Mouse (Mus musculus) gastrocnemius, adult 2 months (tissue): Measurements from ENCODE around the gene Gde1. TPM values are rescaled to one million over a fixed set of nuclear protein-coding genes. Genes with fewer than 3 reads are reported as not detected.

Experiments
- DNase-seq: peaks from one replicate; pipeline ENCODE4 v3.0.0; 2022
- H3K27ac ChIP-seq: fragments of 200-600 bp; 2 replicates; pipeline ENCODE4 v1.8.1; 2022; ENCODE audit warnings: mild to moderate bottlenecking
- H3K4me3 ChIP-seq: fragments of 200-600 bp; 2 replicates; pipeline ENCODE4 v1.8.1; 2022; ENCODE audit warnings: mild to moderate bottlenecking, moderate library complexity
- CTCF ChIP-seq: fragments of 200-600 bp; IDR thresholded peaks from 2 replicates; pipeline ENCODE4 v1.8.1; 2022; ENCODE audit warnings: antibody characterized with exemption, mild to moderate bottlenecking, moderate library complexity
- intact Hi-C: fragments of 180-260 bp; cut with DNase I; formaldehyde crosslinking; loops from one replicate; pipeline ENCODE4 v1.15.1; 2025
- total RNA-seq, 2 experiments: library from RNA; stranded (reverse); gene quantifications; 2 replicates each; pipeline ENCODE4 v1.2.3; 2021

The Gde1 gene
- total RNA-seq, 2 experiments from 2014 or later, result 41.3 to 45.0 TPM

DNA sequence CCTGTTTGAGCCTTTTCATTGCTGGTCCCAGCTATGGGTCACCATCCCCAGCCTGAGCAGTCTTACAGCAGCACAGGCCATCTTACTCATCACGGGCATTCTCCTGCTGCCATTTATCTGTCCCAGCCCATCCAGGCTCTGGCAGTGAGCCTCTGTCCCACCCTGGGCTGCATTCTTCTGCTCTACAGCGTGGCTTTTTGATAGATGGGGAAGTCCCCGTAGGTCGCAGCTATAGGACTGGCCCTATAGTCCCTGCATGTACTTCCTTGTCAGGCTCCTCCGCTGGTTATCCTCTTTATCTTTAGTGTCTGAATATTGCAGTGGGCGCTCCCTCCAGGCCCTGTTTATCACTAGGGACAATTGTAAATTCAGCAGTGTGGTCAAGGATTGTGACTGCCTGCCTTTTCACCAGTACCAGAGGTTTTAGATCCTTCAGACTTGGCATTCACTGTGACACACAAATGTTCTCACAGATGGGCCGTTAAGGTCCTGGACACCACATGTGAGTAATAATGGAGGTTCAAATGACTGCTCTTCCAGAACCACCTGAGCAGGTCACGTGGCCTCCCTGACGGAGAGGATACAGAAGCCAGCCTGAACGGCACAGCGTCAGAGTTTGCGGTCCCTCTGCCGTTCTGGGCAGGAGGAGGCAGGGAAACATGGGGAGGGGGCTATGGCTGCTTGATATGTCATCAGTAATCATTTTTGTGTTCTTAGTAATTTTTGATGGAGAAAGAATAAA, 23.4 kb upstream of the Gde1 start:
- intact Hi-C loops, result no loop called here
- H3K4me3 ChIP-seq, result no peak overlapping the region
- no peak overlapping the region for H3K27ac ChIP-seq
- no peak for DNase-seq
- no peak for TF ChIP-seq CTCF

DNA sequence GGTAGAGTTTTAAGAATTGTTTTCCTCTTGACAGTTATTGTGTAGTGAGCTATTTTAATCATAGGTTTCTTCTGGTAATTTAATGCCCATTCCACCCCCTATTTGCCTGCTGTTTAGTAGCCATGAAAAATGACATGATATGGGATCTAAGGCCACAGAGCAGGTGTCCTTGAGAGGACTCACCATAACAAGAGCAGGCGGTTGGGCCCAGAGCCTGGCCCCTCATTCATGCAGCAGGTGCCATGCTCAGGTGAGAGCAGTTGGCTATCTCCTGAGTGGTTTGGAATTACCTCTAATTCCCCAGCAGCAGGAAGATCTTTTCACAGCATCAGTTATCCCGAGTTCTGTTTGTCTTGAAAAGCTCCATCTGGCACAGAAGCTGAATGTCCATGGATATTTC, 19.9 kb upstream of the Gde1 start:
- no peak overlapping the region for H3K27ac ChIP-seq
- intact Hi-C loops, result no loop called here
- DNase-seq, result no peak
- no peak for TF ChIP-seq CTCF
- H3K4me3 ChIP-seq, result no peak overlapping the region

DNA sequence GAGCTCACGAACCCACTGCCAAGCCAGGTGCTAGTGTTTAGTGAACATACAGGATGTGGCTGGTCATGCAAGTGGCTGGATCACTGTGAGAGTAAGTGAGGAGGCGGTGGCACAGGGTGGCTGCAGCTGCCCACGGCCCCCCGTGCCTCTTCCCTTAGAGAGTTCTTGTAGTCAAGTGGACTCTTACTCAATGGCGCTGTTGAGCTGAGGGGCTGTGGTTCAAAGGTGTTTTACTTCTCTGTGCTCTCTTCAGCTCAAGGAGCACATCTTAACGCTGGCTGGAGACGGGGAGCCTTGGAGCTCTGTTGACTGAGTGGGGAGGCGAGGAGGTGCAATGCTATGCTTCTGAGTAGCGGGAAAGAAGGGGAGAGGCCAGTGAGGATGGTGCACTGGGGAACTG, 18.3 kb upstream of the Gde1 start:
- no peak overlapping the region for H3K27ac ChIP-seq
- TF ChIP-seq CTCF, result no peak
- H3K4me3 ChIP-seq, result no peak overlapping the region
- no peak for DNase-seq
- intact Hi-C loops, result no loop called here

DNA sequence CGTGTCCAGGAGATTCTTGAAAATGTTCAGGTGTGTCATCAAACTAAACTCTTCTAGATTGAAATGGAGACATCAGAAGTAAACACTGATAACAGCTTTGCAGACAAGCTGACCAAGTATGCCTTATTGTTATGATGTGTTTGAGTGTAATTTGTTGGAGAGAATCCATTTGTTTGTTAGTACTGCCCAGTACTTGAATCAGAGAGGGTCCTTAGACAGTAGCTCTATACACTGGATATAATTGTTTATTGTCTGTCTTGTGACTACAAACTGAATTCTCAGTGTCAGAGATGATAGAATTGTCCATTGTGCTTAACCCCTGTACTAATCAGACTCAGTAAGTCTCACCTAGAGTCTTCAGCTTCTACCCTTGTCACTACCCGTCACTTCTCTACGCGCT, 12.5 kb upstream of the Gde1 start:
- no peak for TF ChIP-seq CTCF
- intact Hi-C loops, result loop anchor here (10.0 kb wide), 1 partner anchor 593 kb away; the partner anchor contains the start of gene Arl6ip1
- no peak overlapping the region for H3K27ac ChIP-seq
- DNase-seq, result no peak
- H3K4me3 ChIP-seq, result no peak overlapping the region

DNA sequence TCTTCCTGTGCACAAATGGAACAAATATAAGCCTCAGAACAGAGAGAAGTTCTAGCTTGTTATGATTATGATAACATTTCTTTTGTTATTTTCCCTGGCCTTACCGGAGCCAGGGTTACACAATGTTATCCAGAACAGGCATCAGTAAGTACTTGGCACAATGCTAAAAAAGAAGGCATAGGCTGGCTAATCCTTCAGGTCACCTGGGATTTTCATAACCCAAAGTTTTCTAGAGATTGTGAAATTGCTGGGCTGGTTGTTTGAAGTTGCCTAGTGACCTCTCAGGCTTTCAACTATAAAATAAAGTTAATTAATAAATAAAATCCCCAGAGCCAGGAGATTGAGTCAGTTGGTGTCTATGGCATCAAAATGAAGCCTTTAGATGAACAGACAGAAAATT, 9.3 kb upstream of the Gde1 start:
- no peak for TF ChIP-seq CTCF
- Histone ChIP-seq H3K4me3 (no peak overlapping the region), H3K27ac (no peak overlapping the region)
- intact Hi-C loops, result loop anchor here (10.0 kb wide), 1 partner anchor 590 kb away; the partner anchor contains the start of gene Arl6ip1
- no peak for DNase-seq

DNA sequence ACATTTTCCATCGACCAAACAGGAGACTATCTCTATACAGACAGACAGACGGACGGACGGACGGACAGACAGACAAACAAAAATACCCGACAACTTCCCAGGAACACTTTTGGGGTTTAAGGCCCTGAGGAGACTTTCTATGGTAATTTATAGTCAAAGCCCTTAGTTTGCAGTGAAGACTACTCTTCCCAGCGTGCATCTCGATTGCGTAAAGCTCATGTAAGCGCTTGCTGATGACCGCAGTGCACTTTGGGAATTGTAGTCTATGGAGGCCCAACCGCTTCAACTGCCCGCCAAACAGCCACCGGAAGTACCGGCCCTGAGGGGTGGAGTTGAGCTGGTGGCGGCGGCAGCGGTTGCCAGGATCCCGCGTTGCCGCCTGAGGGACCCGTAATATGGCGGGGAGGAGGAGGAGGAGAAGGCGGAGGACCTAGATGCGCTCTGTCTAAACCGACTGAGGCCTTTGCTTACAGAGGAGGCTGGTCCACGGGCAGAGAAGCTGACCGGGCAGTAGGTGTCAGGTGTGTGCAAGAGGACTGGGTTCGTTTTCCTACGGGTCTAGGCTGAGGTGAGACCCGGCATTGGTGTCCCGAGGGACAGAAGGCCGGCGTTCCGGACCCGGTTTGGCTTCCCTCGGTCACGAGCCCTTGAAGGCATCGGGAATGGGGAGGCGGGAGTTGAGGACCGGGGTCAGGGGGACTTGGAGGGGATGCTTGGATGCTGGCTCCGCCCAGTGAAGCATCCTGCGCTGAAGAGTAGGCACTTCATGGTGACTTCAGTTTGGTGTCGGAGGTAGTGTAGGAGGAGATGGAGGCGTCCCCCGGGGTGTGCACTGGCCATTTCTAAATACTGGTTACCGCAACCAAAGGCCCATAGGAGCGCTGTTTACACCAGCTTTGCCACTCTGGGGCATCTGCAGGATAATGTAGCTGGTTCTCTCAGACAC, 6.9 kb upstream of the Gde1 start, which contains the start of gene Ccp110:
Gene Ccp110, plus strand, starts transcription at position 325 of the 946 bp plus-strand sequence.
- intact Hi-C loops, result loop anchor here (1.0 to 10.0 kb wide), 2 partner anchors 28 to 588 kb away; partner anchors contain the start of genes Arl6ip1 and Vps35l
- Histone ChIP-seq H3K4me3 (peak within 1 kb of the TSS; percentile 99), H3K27ac (peak within 1 kb of the TSS; percentile 77)
- peak; percentile 95 for DNase-seq
- TF ChIP-seq CTCF, result no peak; the same call in 1 of the 2 replicates

DNA sequence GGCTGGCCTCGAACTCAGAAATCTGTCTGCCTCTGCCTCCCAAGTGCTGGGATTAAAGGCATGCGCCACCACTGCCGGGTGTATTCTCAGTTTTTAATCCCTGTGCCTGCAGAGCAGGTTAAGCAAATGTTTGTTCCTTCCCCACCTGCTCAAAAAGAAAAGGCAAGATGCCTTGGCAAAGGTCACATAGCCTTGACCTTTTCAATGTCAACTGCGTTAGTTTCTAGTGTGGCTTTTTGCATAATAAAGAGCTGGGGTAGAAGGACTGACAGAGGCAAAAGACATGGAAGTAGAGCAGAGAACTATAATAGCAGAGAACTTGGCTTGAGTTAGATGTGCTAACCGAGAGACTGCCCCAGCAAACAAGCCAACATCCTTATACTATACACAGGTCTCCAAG, 5.2 kb upstream of the Gde1 start:
- Histone ChIP-seq H3K4me3 (no peak overlapping the region), H3K27ac (no peak overlapping the region)
- intact Hi-C loops, result loop anchor here (10.0 kb wide), 1 partner anchor 586 kb away; the partner anchor contains the start of gene Arl6ip1
- DNase-seq, result no peak
- no peak for TF ChIP-seq CTCF

DNA sequence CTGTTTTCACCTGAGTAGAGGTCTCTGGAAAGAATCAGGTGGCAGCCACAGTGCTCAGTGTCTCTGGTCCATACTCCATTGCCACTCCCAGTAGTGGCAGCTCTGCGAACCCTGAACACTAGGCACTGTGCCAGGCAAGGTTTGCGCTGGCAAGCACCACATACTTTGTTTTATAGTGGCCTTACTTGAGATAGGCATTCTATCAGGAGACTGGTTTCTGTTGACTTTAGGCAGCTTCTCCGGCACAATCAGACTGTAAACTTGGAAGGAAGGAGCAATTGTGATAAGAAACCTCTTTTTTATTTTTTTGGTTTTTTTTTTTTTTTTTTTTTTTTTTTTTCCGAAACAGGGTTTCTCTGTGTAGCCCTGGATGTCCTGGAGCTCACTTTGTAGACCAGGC, 2.4 kb upstream of the Gde1 start:
- no peak for DNase-seq
- intact Hi-C loops, result loop anchor here (5.0 kb wide), 1 partner anchor 171 kb away; no protein-coding TSS in a partner anchor
- no peak for TF ChIP-seq CTCF
- Histone ChIP-seq H3K4me3 (no peak overlapping the region), H3K27ac (no peak overlapping the region)

DNA sequence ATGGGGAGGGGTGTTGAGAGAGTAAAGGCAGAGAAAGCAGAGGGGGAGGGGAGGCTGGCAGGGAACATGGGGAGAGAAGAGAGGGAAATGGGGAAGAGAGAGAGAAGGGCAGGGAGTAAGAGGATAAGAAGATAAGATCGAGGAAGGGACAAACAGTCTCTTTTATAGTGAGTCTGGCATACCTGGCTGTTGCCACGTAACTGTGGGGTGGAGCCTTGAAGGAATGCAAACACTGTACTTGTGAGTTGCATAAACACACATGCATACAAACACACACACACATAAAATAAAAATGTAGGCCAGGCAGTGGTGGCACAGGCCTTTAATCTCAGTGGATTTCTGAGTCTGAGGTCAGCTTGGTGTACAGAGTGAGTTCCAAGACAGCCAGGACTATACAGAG, 1.6 kb upstream of the Gde1 start:
- Histone ChIP-seq H3K4me3 (no peak overlapping the region), H3K27ac (no peak overlapping the region)
- intact Hi-C loops, result loop anchor here (5.0 kb wide), 1 partner anchor 170 kb away; no protein-coding TSS in a partner anchor
- DNase-seq, result no peak
- TF ChIP-seq CTCF, result no peak

DNA sequence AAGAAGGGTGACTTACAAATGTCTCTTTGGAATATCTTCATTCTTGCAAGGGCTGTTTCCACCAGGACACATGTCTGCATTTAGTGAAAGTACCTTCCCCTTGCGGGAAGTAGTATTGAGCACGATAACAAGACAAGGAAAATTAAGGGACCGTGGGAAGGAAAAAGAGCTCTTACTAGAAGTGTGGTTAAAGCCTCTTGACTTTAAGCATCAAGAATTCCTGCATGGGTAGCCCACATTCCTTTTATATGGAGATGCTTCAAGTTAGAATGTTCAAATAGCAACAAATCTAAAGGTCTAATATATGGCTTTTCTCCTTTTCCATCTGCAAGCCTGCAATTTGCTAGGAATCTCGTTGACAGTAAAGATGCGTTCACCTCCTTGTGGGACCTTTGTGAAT, 910 bp upstream of the Gde1 start:
- H3K27ac ChIP-seq, result peak overlapping the region; percentile 88; the same call in 1 of the 2 replicates
- TF ChIP-seq CTCF, result no peak
- no peak for DNase-seq
- intact Hi-C loops, result loop anchor here (5.0 kb wide), 1 partner anchor 169 kb away; no protein-coding TSS in a partner anchor
- no peak overlapping the region for H3K4me3 ChIP-seq

DNA sequence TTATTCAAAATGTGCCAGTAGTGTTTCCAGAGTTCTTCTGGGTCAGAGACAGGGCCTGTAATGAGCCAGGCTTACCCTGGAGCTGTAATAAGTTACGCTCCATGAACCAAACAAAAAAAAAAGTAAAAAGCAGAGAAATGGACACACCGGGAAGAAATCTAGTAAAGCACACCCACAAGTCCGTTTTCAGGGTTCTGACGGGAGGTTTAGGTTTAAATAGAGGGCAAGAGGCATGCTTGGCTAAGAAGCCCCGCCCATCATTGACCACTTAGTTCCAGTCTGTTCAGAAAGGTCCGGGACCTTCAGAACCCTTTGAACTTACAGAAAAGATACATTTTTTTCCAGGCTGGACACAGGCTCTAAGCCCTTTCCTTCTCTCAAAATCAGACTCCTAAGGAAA, 473 bp upstream of the Gde1 start:
- peak overlapping the region; percentile 91 for H3K4me3 ChIP-seq
- H3K27ac ChIP-seq, result peak overlapping the region; percentile 88
- TF ChIP-seq CTCF, result no peak
- intact Hi-C loops, result loop anchor here (5.0 kb wide), 1 partner anchor 169 kb away; no protein-coding TSS in a partner anchor
- DNase-seq, result no peak

DNA sequence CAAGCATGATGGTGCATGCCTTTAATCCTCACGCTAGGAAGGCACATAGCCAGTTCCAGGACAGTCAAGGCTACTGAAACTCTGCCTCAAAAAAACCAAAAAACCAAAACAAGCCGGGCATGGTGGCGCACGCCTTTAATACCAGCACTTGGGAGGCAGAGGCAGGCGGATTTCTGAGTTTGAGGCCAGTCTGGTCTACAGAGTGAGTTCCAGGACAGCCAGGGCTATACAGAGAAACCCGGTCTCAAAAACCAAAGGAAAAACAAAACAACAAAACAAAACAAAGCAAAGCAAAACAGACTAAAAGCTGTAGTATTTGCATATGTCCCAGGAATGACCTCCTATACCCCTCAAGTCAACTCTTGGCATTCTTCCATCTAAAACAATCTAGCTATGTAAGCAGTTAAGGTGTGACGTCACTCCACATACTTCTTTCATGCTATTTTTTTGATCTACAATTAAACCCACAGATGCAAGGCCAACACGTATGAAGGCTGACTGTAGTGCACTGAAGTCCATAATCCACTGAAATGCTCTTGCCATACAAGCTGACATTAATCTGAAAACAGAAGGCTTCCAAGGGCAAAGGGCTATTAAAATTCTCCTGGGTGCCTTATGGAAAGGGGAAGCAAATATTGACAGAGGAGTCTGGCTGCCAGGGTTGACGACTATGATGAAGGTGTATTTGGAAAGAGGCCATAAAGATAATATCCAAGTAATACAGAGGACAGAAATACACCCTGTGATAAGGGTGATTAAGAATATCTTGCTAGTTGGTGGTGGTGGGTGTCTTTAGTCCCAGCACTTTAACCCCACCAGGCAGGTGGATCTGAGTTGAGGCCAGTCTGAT, 1.4 kb downstream of the Gde1 start:
- Histone ChIP-seq H3K4me3 (peak overlapping the region; percentile 91), H3K27ac (no peak overlapping the region)
- no peak for TF ChIP-seq CTCF
- no peak for DNase-seq
- intact Hi-C loops, result no loop called here
